Mouse (Mus musculus): ENCODE results near the gene Kctd18. TPM values are rescaled to one million over a fixed set of nuclear protein-coding genes. Genes with fewer than 3 reads are reported as not detected.

Gene Kctd18
- total RNA-seq, 2 experiments from 2014 or later: 10.4 to 10.9 TPM

Other genes starting within 250 kb of the Kctd18 start
- 10 to 100 TPM; 29.7 to 32.7 TPM for gene Spats2l, start 244.8 kb downstream of the Kctd18 start, total RNA-seq (2021)
- gene Sgo2a, start 23.0 kb downstream of the Kctd18 start, total RNA-seq (2021): 10 to 100 TPM; 18.0 to 22.5 TPM
- 1 to 10 TPM; 1.5 to 1.7 TPM for gene Aox1, start 11.0 kb upstream of the Kctd18 start, total RNA-seq (2021)
- under 1 TPM; 0.14 to 0.26 TPM for gene Aox3, start 94.2 kb upstream of the Kctd18 start, total RNA-seq (2021)
- not detected for gene Aox4, start 191.4 kb upstream of the Kctd18 start, total RNA-seq (2021)